ENCODE assay signal across 13 mouse cellular contexts in genomic region chr8:121296082-121296481, GRCm38 (mm10).
DNase-seq lines count a peak whose midpoint lies in the region; ATAC-seq lines count a peak whose summit lies in the region.
"Had no signal": no experiment of that assay in that cellular context is flagged by ENCODE, and none has a peak within 500 bp of the region (broad histone marks: within the 10 kb centered on the region; RNA-seq: fewer than 3 reads in every experiment).

No protein-coding gene starts in this region.

- no peak overlapping the region for H3K4me2 ChIP-seq in kidney, embryonic 16.5 days (replicated peaks; ENCODE audit: low read depth, low read length)
- no peak overlapping the region for H3K4me2 ChIP-seq in forebrain, embryonic 12.5 days
- H3K4me2 ChIP-seq in hindbrain, embryonic 14.5 days (replicated peaks), result no peak overlapping the region
- no peak overlapping the region for H3K4me2 ChIP-seq in midbrain, embryonic 16.5 days (ENCODE audit: low read length)

- H3K27me3 ChIP-seq in kidney, embryonic 16.5 days (ENCODE audit: insufficient read depth, low read length), result no peaks in the 10 kb centered on the region; the same call in 1 of the 2 replicates
- H3K27me3 ChIP-seq in forebrain, embryonic 12.5 days, result peaks cover 12% of the 10 kb centered on the region; the same call in 1 of the 2 replicates
- H3K27me3 ChIP-seq in hindbrain, embryonic 14.5 days (ENCODE audit: control insufficient read depth, insufficient read depth, low read length), result no peaks in the 10 kb centered on the region
- H3K27me3 ChIP-seq in midbrain, embryonic 16.5 days (ENCODE audit: control insufficient read depth, insufficient read depth, low read depth, low read length), result no peaks in the 10 kb centered on the region

- peaks cover 62% of the 10 kb centered on the region for H3K4me1 ChIP-seq in kidney, embryonic 16.5 days (ENCODE audit: insufficient read depth, low read length)
- H3K4me1 ChIP-seq in forebrain, embryonic 12.5 days, result peaks cover 36% of the 10 kb centered on the region
- peaks cover 21% of the 10 kb centered on the region for H3K4me1 ChIP-seq in hindbrain, embryonic 14.5 days (replicated peaks; ENCODE audit: control insufficient read depth, insufficient read depth, low read length)
- peaks cover 23% of the 10 kb centered on the region for H3K4me1 ChIP-seq in midbrain, embryonic 16.5 days (ENCODE audit: control insufficient read depth, insufficient read depth, low read length)

- no peak overlapping the region for H3K9ac ChIP-seq in kidney, embryonic 16.5 days (replicated peaks; ENCODE audit: low read length)
- H3K9ac ChIP-seq in forebrain, embryonic 12.5 days, result no peak overlapping the region
- no peak overlapping the region for H3K9ac ChIP-seq in hindbrain, embryonic 14.5 days
- H3K9ac ChIP-seq in midbrain, embryonic 16.5 days (ENCODE audit: low read depth, low read length), result no peak overlapping the region; the same call in 1 of the 2 replicates

- no peak overlapping the region for H3K4me3 ChIP-seq in kidney, embryonic 16.5 days (ENCODE audit: low read length)
- H3K4me3 ChIP-seq in forebrain, embryonic 12.5 days (replicated peaks), result no peak overlapping the region
- no peak overlapping the region for H3K4me3 ChIP-seq in hindbrain, embryonic 14.5 days (replicated peaks; ENCODE audit: low read length)
- H3K4me3 ChIP-seq in midbrain, embryonic 16.5 days (ENCODE audit: low read depth, low read length), result no peak overlapping the region

- no peaks in the 10 kb centered on the region for H3K9me3 ChIP-seq in kidney, embryonic 16.5 days (ENCODE audit: low read length)
- no peaks in the 10 kb centered on the region for H3K9me3 ChIP-seq in forebrain, embryonic 12.5 days
- H3K9me3 ChIP-seq in hindbrain, embryonic 14.5 days (ENCODE audit: control insufficient read depth, low read length), result no peaks in the 10 kb centered on the region
- H3K9me3 ChIP-seq in midbrain, embryonic 16.5 days (replicated peaks; ENCODE audit: control insufficient read depth, low read length, poor library complexity, severe bottlenecking), result no peaks in the 10 kb centered on the region

- WGBS in kidney, embryonic 16.5 days, result 81% methylated on average over 7 of the region's 7 CpGs
- WGBS in forebrain, embryonic 12.5 days, result 89% methylated on average over 7 of the region's 7 CpGs
- 83% methylated on average over 7 of the region's 7 CpGs for WGBS in hindbrain, embryonic 14.5 days
- WGBS in midbrain, embryonic 16.5 days, result 88% methylated on average over 7 of the region's 7 CpGs

- H3K36me3 ChIP-seq in kidney, embryonic 16.5 days (ENCODE audit: insufficient read depth, low read length), result no peaks in the 10 kb centered on the region
- H3K36me3 ChIP-seq in forebrain, embryonic 12.5 days (replicated peaks), result no peaks in the 10 kb centered on the region
- no peaks in the 10 kb centered on the region for H3K36me3 ChIP-seq in hindbrain, embryonic 14.5 days (replicated peaks; ENCODE audit: control insufficient read depth, insufficient read depth)
- no peaks in the 10 kb centered on the region for H3K36me3 ChIP-seq in midbrain, embryonic 16.5 days (ENCODE audit: control insufficient read depth, insufficient read depth, low read length)

- ATAC-seq in kidney, embryonic 16.5 days (ENCODE audit: low FRiP score, low TSS enrichment), result no peak
- no peak for ATAC-seq in forebrain, embryonic 12.5 days (ENCODE audit: low FRiP score)
- no peak for ATAC-seq in hindbrain, embryonic 14.5 days (ENCODE audit: low FRiP score)
- no peak for ATAC-seq in midbrain, embryonic 16.5 days
- ATAC-seq: intestine, embryonic 16.5 days had no signal

- DNase-seq in kidney, postnatal 10 days, result no peak
- no peak for DNase-seq in hindbrain, embryonic 14.5 days (ENCODE audit: low spot score)
- DNase-seq in B cell, adult 2 months, result no peak
- no peak for DNase-seq in layer of hippocampus, adult 9-11 months
- DNase-seq in layer of hippocampus, postnatal 25 days (ENCODE audit: extremely low spot score in 1 of 2, low spot score in 1 of 2), result no peak
- DNase-seq: cerebellum, adult 11 months; heart, adult 18-20 months; heart, postnatal 10 days; kidney, postnatal 36 days had no signal

- H3K27ac ChIP-seq in kidney, embryonic 16.5 days (ENCODE audit: low read length), result 0 out of 2 replicates have a peak overlapping the region, but pooled peaks have one; percentile 36
- peak overlapping the region; percentile 56; the same call in 1 of the 2 replicates for H3K27ac ChIP-seq in forebrain, embryonic 12.5 days
- H3K27ac ChIP-seq in hindbrain, embryonic 14.5 days, result peak overlapping the region; percentile 72
- H3K27ac ChIP-seq in midbrain, embryonic 16.5 days (ENCODE audit: low read length), result peak overlapping the region; percentile 84
